Mouse (Mus musculus): ENCODE results near the gene Chodl. TPM values are rescaled to one million over a fixed set of nuclear protein-coding genes. Genes with fewer than 3 reads are reported as not detected.

The Chodl gene
- 8.4 and 11.1 TPM in 2 replicates for polyA plus RNA-seq (2016; fragmentation: Nextera tagmentation; extraction: Ambion mirVana)

- Histone ChIP-seq H3K36me3 (no peaks in the 10 kb centered on the region), H3K9me3 (no peaks in the 10 kb centered on the region), H3K4me1 (replicated peaks) (peaks cover 9% of the 10 kb centered on the region; the same call in 1 of the 2 replicates), H3K27me3 (peaks cover 18% of the 10 kb centered on the region), H3K9ac (replicated peaks) (peak within 1 kb of the TSS; percentile 47), H3K27ac (no peak within 1 kb of the TSS), H3K4me3 (replicated peaks) (peak within 1 kb of the TSS; percentile 48), H3K4me2 (peak within 1 kb of the TSS; percentile 90)
- ATAC-seq (ENCODE audit: insufficient number of reproducible peaks, insufficient read depth, low FRiP score, low TSS enrichment, low read depth): peak; percentile 81
- 11% methylated on average over 19 of the region's 19 CpGs for whole genome bisulfite sequencing
These were observed at the start of gene Chodl for GRCm38 (mm10) chr16:78930382-78931286. Chodl (plus strand) TSS chr16:78930948.

- H3K9ac ChIP-seq (replicated peaks): no peak overlapping the region
- H3K27me3 ChIP-seq: no peaks in the 10 kb centered on the region
- 78% methylated on average over 5 of the region's 5 CpGs for WGBS
- ATAC-seq (ENCODE audit: insufficient number of reproducible peaks, insufficient read depth, low FRiP score, low TSS enrichment, low read depth): no peak
- H3K27ac ChIP-seq: no peak overlapping the region
- no peak overlapping the region for H3K4me2 ChIP-seq
- H3K4me3 ChIP-seq (replicated peaks): no peak overlapping the region
- no peaks in the 10 kb centered on the region for H3K4me1 ChIP-seq (replicated peaks)
- no peaks in the 10 kb centered on the region for H3K36me3 ChIP-seq
- no peaks in the 10 kb centered on the region for H3K9me3 ChIP-seq
These were observed 8.1 kb upstream of the Chodl start for GRCm38 (mm10) chr16:78922644-78923043.

GRCm38 (mm10) chr16:78931287-78932025 is 708 bp downstream of the Chodl start:
- H3K27me3 ChIP-seq: peaks cover 18% of the 10 kb centered on the region
- H3K9me3 ChIP-seq: no peaks in the 10 kb centered on the region
- H3K4me3 ChIP-seq (replicated peaks): peak overlapping the region; percentile 48
- H3K9ac ChIP-seq (replicated peaks): peak overlapping the region; percentile 47
- no peaks in the 10 kb centered on the region for H3K36me3 ChIP-seq
- WGBS: 11% methylated on average over 16 of the region's 16 CpGs
- H3K27ac ChIP-seq: no peak overlapping the region
- ATAC-seq (ENCODE audit: insufficient number of reproducible peaks, insufficient read depth, low FRiP score, low TSS enrichment, low read depth): no peak
- H3K4me1 ChIP-seq (replicated peaks): peaks cover 9% of the 10 kb centered on the region; the same call in 1 of the 2 replicates
- H3K4me2 ChIP-seq: peak overlapping the region; percentile 90

GRCm38 (mm10) chr16:78934298-78934697 is 3.5 kb downstream of the Chodl start:
- H3K9me3 ChIP-seq: no peaks in the 10 kb centered on the region
- no peak overlapping the region for H3K27ac ChIP-seq
- no peak overlapping the region for H3K4me2 ChIP-seq
- peaks cover 18% of the 10 kb centered on the region for H3K27me3 ChIP-seq
- no peaks in the 10 kb centered on the region for H3K36me3 ChIP-seq
- H3K9ac ChIP-seq (replicated peaks): no peak overlapping the region
- no peak overlapping the region for H3K4me3 ChIP-seq (replicated peaks)
- no peak for ATAC-seq (ENCODE audit: insufficient number of reproducible peaks, insufficient read depth, low FRiP score, low TSS enrichment, low read depth)
- peaks cover 9% of the 10 kb centered on the region; the same call in 1 of the 2 replicates for H3K4me1 ChIP-seq (replicated peaks)
- WGBS: 95% methylated on average over 2 of the region's 2 CpGs

- Histone ChIP-seq H3K27me3 (no peaks in the 10 kb centered on the region), H3K4me1 (replicated peaks) (no peaks in the 10 kb centered on the region), H3K4me2 (no peak overlapping the region), H3K9ac (replicated peaks) (no peak overlapping the region), H3K36me3 (no peaks in the 10 kb centered on the region), H3K9me3 (peaks cover 6% of the 10 kb centered on the region; the same call in 1 of the 2 replicates), H3K27ac (no peak overlapping the region), H3K4me3 (replicated peaks) (no peak overlapping the region)
- no peak for ATAC-seq (ENCODE audit: insufficient number of reproducible peaks, insufficient read depth, low FRiP score, low TSS enrichment, low read depth)
- WGBS: 58% methylated on average over 8 of the region's 8 CpGs
These were observed 7.0 kb downstream of the Chodl start for GRCm38 (mm10) chr16:78937755-78938154.

GRCm38 (mm10) chr16:78950359-78950758 is 19.6 kb downstream of the Chodl start:
- H3K27me3 ChIP-seq: no peaks in the 10 kb centered on the region
- H3K27ac ChIP-seq: no peak overlapping the region
- H3K4me3 ChIP-seq (replicated peaks): no peak overlapping the region
- no peak overlapping the region for H3K4me2 ChIP-seq
- no peaks in the 10 kb centered on the region for H3K4me1 ChIP-seq (replicated peaks)
- 80% methylated on average over 4 of the region's 4 CpGs for WGBS
- H3K9me3 ChIP-seq: no peaks in the 10 kb centered on the region
- no peak overlapping the region for H3K9ac ChIP-seq (replicated peaks)
- no peak for ATAC-seq (ENCODE audit: insufficient number of reproducible peaks, insufficient read depth, low FRiP score, low TSS enrichment, low read depth)
- no peaks in the 10 kb centered on the region for H3K36me3 ChIP-seq

- H3K36me3 ChIP-seq: no peaks in the 10 kb centered on the region
- H3K9me3 ChIP-seq: no peaks in the 10 kb centered on the region
- no peaks in the 10 kb centered on the region for H3K4me1 ChIP-seq (replicated peaks)
- H3K9ac ChIP-seq (replicated peaks): no peak overlapping the region
- H3K27ac ChIP-seq: no peak overlapping the region
- no peaks in the 10 kb centered on the region for H3K27me3 ChIP-seq
- H3K4me2 ChIP-seq: no peak overlapping the region
- WGBS: 64% methylated on average over 2 of the region's 2 CpGs
- no peak overlapping the region for H3K4me3 ChIP-seq (replicated peaks)
- ATAC-seq (ENCODE audit: insufficient number of reproducible peaks, insufficient read depth, low FRiP score, low TSS enrichment, low read depth): no peak
These were observed 26.7 kb downstream of the Chodl start for GRCm38 (mm10) chr16:78957434-78957833.

GRCm38 (mm10) chr16:78969091-78969731 is 38.5 kb downstream of the Chodl start:
- Histone ChIP-seq H3K4me3 (replicated peaks) (no peak overlapping the region), H3K27ac (no peak overlapping the region), H3K9ac (replicated peaks) (no peak overlapping the region), H3K4me2 (no peak overlapping the region), H3K36me3 (no peaks in the 10 kb centered on the region), H3K4me1 (replicated peaks) (no peaks in the 10 kb centered on the region), H3K27me3 (no peaks in the 10 kb centered on the region), H3K9me3 (no peaks in the 10 kb centered on the region)
- WGBS: 33% methylated on average over 13 of the region's 13 CpGs
- ATAC-seq (ENCODE audit: insufficient number of reproducible peaks, insufficient read depth, low FRiP score, low TSS enrichment, low read depth): no peak

GRCm38 (mm10) chr16:78974099-78974498 is 43.4 kb downstream of the Chodl start:
- H3K9ac ChIP-seq (replicated peaks): no peak overlapping the region
- WGBS: 89% methylated on average over 13 of the region's 13 CpGs
- ATAC-seq (ENCODE audit: insufficient number of reproducible peaks, insufficient read depth, low FRiP score, low TSS enrichment, low read depth): no peak
- no peak overlapping the region for H3K4me3 ChIP-seq (replicated peaks)
- H3K4me1 ChIP-seq (replicated peaks): no peaks in the 10 kb centered on the region
- no peaks in the 10 kb centered on the region for H3K27me3 ChIP-seq
- H3K4me2 ChIP-seq: no peak overlapping the region
- no peaks in the 10 kb centered on the region for H3K36me3 ChIP-seq
- H3K27ac ChIP-seq: no peak overlapping the region
- no peaks in the 10 kb centered on the region for H3K9me3 ChIP-seq

- H3K4me1 ChIP-seq (replicated peaks): no peaks in the 10 kb centered on the region
These were observed 45.6 kb downstream of the Chodl start for GRCm38 (mm10) chr16:78976384-78976783.

More at GRCm38 (mm10) chr16:78976384-78976783, 45.6 kb downstream of the Chodl start:
- Histone ChIP-seq H3K9ac (replicated peaks) (no peak overlapping the region), H3K27ac (no peak overlapping the region), H3K4me2 (no peak overlapping the region), H3K27me3 (no peaks in the 10 kb centered on the region), H3K36me3 (no peaks in the 10 kb centered on the region), H3K4me3 (replicated peaks) (no peak overlapping the region), H3K9me3 (no peaks in the 10 kb centered on the region)
- 82% methylated on average over 8 of the region's 8 CpGs for WGBS
- ATAC-seq (ENCODE audit: insufficient number of reproducible peaks, insufficient read depth, low FRiP score, low TSS enrichment, low read depth): no peak

Data from limb, embryonic 12.5 days (tissue).